Mouse (Mus musculus) CH12.LX (cell line): ENCODE data around the gene Atp1a1. TPM values are rescaled to one million over a fixed set of nuclear protein-coding genes. Genes with fewer than 3 reads are reported as not detected.

Experiments
- DNase-seq: peaks from one replicate; pipeline ENCODE4 v3.0.0-alpha.2; 2013; ENCODE audit errors: extremely low read depth
- H3K27ac ChIP-seq: 2 replicates; pipeline ENCODE4 v1.5.1; 2012; ENCODE audit warnings: low read depth, mild to moderate bottlenecking, control low read depth, moderate library complexity; ENCODE audit not compliant: insufficient read depth
- H3K27me3 ChIP-seq: replicated peaks from 2 replicates; pipeline ENCODE3; 2012; ENCODE audit warnings: inconsistent platforms
- H3K36me3 ChIP-seq, 2 experiments: replicated peaks in 1 of 2; 2 replicates each; pipeline versions ENCODE3 to v1.6.1; 2012; ENCODE audit warnings: inconsistent platforms in 1 of 2, low read length in 1 of 2, mild to moderate bottlenecking in 1 of 2, mixed read lengths in 1 of 2, moderate library complexity in 1 of 2; ENCODE audit not compliant: control insufficient read depth in 1 of 2, insufficient read depth in 1 of 2
- H3K4me1 ChIP-seq, 2 experiments: 2 replicates each; pipeline ENCODE4 v1.6.1; 2012; ENCODE audit warnings: inconsistent platforms in 1 of 2, moderate library complexity in 1 of 2; ENCODE audit not compliant: insufficient read depth in 2 of 2, control insufficient read depth in 1 of 2
- H3K4me2 ChIP-seq: 2 replicates; pipeline ENCODE4 v1.6.1; 2012; ENCODE audit warnings: low read depth, mild to moderate bottlenecking, control low read depth; ENCODE audit not compliant: poor library complexity, insufficient read depth, severe bottlenecking
- H3K4me3 ChIP-seq, 3 experiments: fragments of 150-350 bp in 1 of 3; sonication (generic) in 1 of 3; replicated peaks in 1 of 3; 2 replicates each; pipeline versions ENCODE3 to v1.5.1; 2011 to 2012; ENCODE audit warnings: low read depth in 2 of 3, low read length in 2 of 3, mild to moderate bottlenecking in 2 of 3, moderate library complexity in 2 of 3, control low read depth in 1 of 3, improper control_type of control experiment in 1 of 3, inconsistent platforms in 1 of 3, mixed read lengths in 1 of 3; ENCODE audit not compliant: poor library complexity in 1 of 3
- H3K79me2 ChIP-seq: replicated peaks from 2 replicates; pipeline ENCODE4 v1.6.1; 2012; ENCODE audit warnings: mild to moderate bottlenecking, moderate library complexity; ENCODE audit not compliant: control insufficient read depth, poor library complexity, insufficient read depth, severe bottlenecking; ENCODE audit errors: extremely low read depth
- H3K9ac ChIP-seq: 2 replicates; pipeline ENCODE4 v1.6.1; 2012; ENCODE audit warnings: low read depth, mild to moderate bottlenecking, control low read depth, moderate library complexity; ENCODE audit not compliant: insufficient read depth
- H3K9me3 ChIP-seq: replicated peaks from 2 replicates; pipeline ENCODE3; 2012; ENCODE audit warnings: low read length, inconsistent platforms, mixed read lengths
- BHLHE40 ChIP-seq: IDR thresholded peaks from 2 replicates; pipeline ENCODE4 v1.6.1; 2011; ENCODE audit warnings: mild to moderate bottlenecking, low read depth, low read length, improper control_type of control experiment
- CHD1 ChIP-seq: IDR thresholded peaks from 2 replicates; pipeline ENCODE4 v1.6.1; 2012; ENCODE audit warnings: low read depth, low read length, improper control_type of control experiment, inconsistent platforms
- CTCF ChIP-seq, 2 experiments: IDR thresholded peaks in 1 of 2; conservative IDR thresholded peaks in 1 of 2; 2 replicates each; pipeline ENCODE4 v1.5.1; 2011 to 2012; ENCODE audit warnings: low read depth in 2 of 2, low read length in 2 of 2, improper control_type of control experiment in 1 of 2, inconsistent platforms in 1 of 2, mild to moderate bottlenecking in 1 of 2, moderate library complexity in 1 of 2
- ELF1 ChIP-seq: IDR thresholded peaks from 2 replicates; pipeline ENCODE4 v1.6.1; 2014; ENCODE audit warnings: low read depth, mild to moderate bottlenecking, inconsistent platforms, low read length, improper control_type of control experiment
- EP300 ChIP-seq: IDR thresholded peaks from 2 replicates; pipeline ENCODE4 v1.6.1; 2011; ENCODE audit warnings: low read length, improper control_type of control experiment
- ETS1 ChIP-seq: conservative IDR thresholded peaks from 2 replicates; pipeline ENCODE4 v1.6.1; 2012; ENCODE audit warnings: low read depth, mild to moderate bottlenecking, inconsistent platforms, low read length, improper control_type of control experiment, moderate library complexity
- GABPA ChIP-seq: IDR thresholded peaks from 2 replicates; pipeline ENCODE4 v1.6.1; 2012; ENCODE audit warnings: low read depth, low read length, improper control_type of control experiment, inconsistent platforms; ENCODE audit not compliant: insufficient replicate concordance
- HCFC1 ChIP-seq: IDR thresholded peaks from 2 replicates; pipeline ENCODE4 v1.6.1; 2012; ENCODE audit warnings: low read depth, mild to moderate bottlenecking, inconsistent platforms, low read length, improper control_type of control experiment
- JUN ChIP-seq: IDR thresholded peaks from 2 replicates; pipeline ENCODE4 v1.6.1; 2011; ENCODE audit warnings: low read depth, mild to moderate bottlenecking, low read length, improper control_type of control experiment, moderate library complexity; ENCODE audit not compliant: insufficient read depth
- JUND ChIP-seq: conservative IDR thresholded peaks from 2 replicates; pipeline ENCODE4 v1.6.1; 2011; ENCODE audit warnings: low read depth, low read length, improper control_type of control experiment
- MAFK ChIP-seq: IDR thresholded peaks from 2 replicates; pipeline ENCODE4 v1.6.1; 2011; ENCODE audit warnings: low read length, improper control_type of control experiment; ENCODE audit not compliant: insufficient replicate concordance
- MAX ChIP-seq: IDR thresholded peaks from 2 replicates; pipeline ENCODE4 v1.6.1; 2011; ENCODE audit warnings: low read length, improper control_type of control experiment
- MAZ ChIP-seq: IDR thresholded peaks from 2 replicates; pipeline ENCODE4 v1.6.1; 2012; ENCODE audit warnings: low read depth, mild to moderate bottlenecking, inconsistent platforms, low read length, improper control_type of control experiment, moderate library complexity
- MEF2A ChIP-seq: IDR thresholded peaks from 2 replicates; pipeline ENCODE4 v1.6.1; 2014; ENCODE audit warnings: low read depth, mild to moderate bottlenecking, inconsistent platforms, low read length, improper control_type of control experiment, borderline replicate concordance
- MXI1 ChIP-seq: IDR thresholded peaks from 2 replicates; pipeline ENCODE4 v1.6.1; 2011; ENCODE audit warnings: mild to moderate bottlenecking, low read depth, low read length, improper control_type of control experiment
- NELFE ChIP-seq: IDR thresholded peaks from 2 replicates; pipeline ENCODE4 v1.6.1; 2011; ENCODE audit warnings: low read depth, low read length, improper control_type of control experiment
- PAX5 ChIP-seq: IDR thresholded peaks from 2 replicates; pipeline ENCODE4 v1.6.1; 2012; ENCODE audit warnings: low read length, inconsistent platforms, mixed read lengths
- POLR2A ChIP-seq: IDR thresholded peaks from 2 replicates; pipeline ENCODE4 v1.6.1; 2011; ENCODE audit warnings: low read depth, mild to moderate bottlenecking, improper control_type of control experiment, low read length
- SIN3A ChIP-seq: IDR thresholded peaks from 2 replicates; pipeline ENCODE4 v1.6.1; 2012; ENCODE audit warnings: low read length, improper control_type of control experiment, inconsistent platforms
- SMC3 ChIP-seq: IDR thresholded peaks from 2 replicates; pipeline ENCODE4 v1.6.1; 2011; ENCODE audit warnings: low read depth, low read length, improper control_type of control experiment
- TBP ChIP-seq: conservative IDR thresholded peaks from 2 replicates; pipeline ENCODE4 v1.6.1; 2011; ENCODE audit warnings: low read depth, low read length, improper control_type of control experiment
- TCF12 ChIP-seq: IDR thresholded peaks from 2 replicates; pipeline ENCODE4 v1.6.1; 2014; ENCODE audit warnings: low read depth, mild to moderate bottlenecking, inconsistent platforms, low read length, improper control_type of control experiment
- USF2 ChIP-seq: conservative IDR thresholded peaks from 2 replicates; pipeline ENCODE4 v1.6.1; 2011; ENCODE audit warnings: low read depth, low read length, improper control_type of control experiment
- ZC3H11A ChIP-seq: IDR thresholded peaks from 2 replicates; pipeline ENCODE4 v1.6.1; 2012; ENCODE audit warnings: low read depth, mild to moderate bottlenecking, inconsistent platforms, low read length, improper control_type of control experiment
- ZKSCAN1 ChIP-seq: IDR thresholded peaks from 2 replicates; pipeline ENCODE4 v1.6.1; 2012; ENCODE audit warnings: low read depth, inconsistent platforms, low read length, improper control_type of control experiment, borderline replicate concordance
- ZMIZ1 ChIP-seq: IDR thresholded peaks from 2 replicates; pipeline ENCODE4 v1.6.1; 2012; ENCODE audit warnings: low read depth, mild to moderate bottlenecking, inconsistent platforms, low read length, improper control_type of control experiment
- dilution Hi-C: fragments of 300-500 bp; cut with MboI; formaldehyde crosslinking; loops from 2 replicates; pipeline ENCODE4 v1.14.3; 2020; ENCODE audit warnings: low sequenced_read_pairs; ENCODE audit not compliant: extremely low pct_unique_long_range_greater_than_20kb, extremely low pct_ligation_motif_present
- in situ Hi-C: fragments of 300-500 bp; cut with MboI; formaldehyde crosslinking; loops from 3 replicates; pipeline ENCODE4 v1.14.3; 2019; ENCODE audit warnings: low sequenced_read_pairs, low pct_ligation_motif_present, low pct_unique_long_range_greater_than_20kb, mixed read lengths
- polyA plus RNA-seq: library from polyadenylated mRNA; unstranded; fragments of >175 nt; gene quantifications from 2 replicates; pipeline ENCODE4 v1.2.1, GENCODE M21; 2012; ENCODE audit warnings: low read depth; ENCODE audit not compliant: insufficient read length
- total RNA-seq, 2 experiments: library from RNA; depleted of rRNA; stranded (reverse); fragments of 300-350 nt in 1 of 2; fragments of >200 nt in 1 of 2; gene quantifications; 2 replicates each; pipeline ENCODE4 v1.2.3; 2012 to 2014

Atp1a1 gene
- total and polyA plus RNA-seq, 3 experiments, result 215 to 337 (median 219) TPM

GRCm38 (mm10) chr3:101595866-101596630 lies 8.4 kb downstream of the Atp1a1 start:
- no peak for DNase-seq
- Histone ChIP-seq H3K4me3 (no peak overlapping the region), H3K27me3 (no peaks in the 10 kb centered on the region), H3K27ac (no peak overlapping the region), H3K4me1 (peaks cover 31 to 98% of the 10 kb centered on the region in 2 experiments), H3K9ac (no peak overlapping the region), H3K4me2 (no peak overlapping the region), H3K79me2 (peaks cover 50% of the 10 kb centered on the region), H3K36me3 (peaks cover 37 to 54% of the 10 kb centered on the region in 2 experiments), H3K9me3 (no peaks in the 10 kb centered on the region)
- in situ Hi-C loops, result loop anchor here (10.0 kb wide), 1 partner anchor 209 kb away; no protein-coding TSS in a partner anchor
- dilution Hi-C loops, result no loop called here
- TF ChIP-seq NELFE, result no peak
- no peak for TF ChIP-seq EP300
- no peak for TF ChIP-seq SMC3
- TF ChIP-seq TCF12, result no peak
- no peak for TF ChIP-seq CTCF (conservative IDR thresholded peaks at IDR 0.05 in 1 of 2, IDR thresholded peaks at IDR 0.05 in 1 of 2; ENCODE audit: low read depth in 2 of 2, low read length in 2 of 2)
- no peak for TF ChIP-seq POLR2A
- no peak for TF ChIP-seq BHLHE40
- no peak for TF ChIP-seq MXI1
- TF ChIP-seq MAFK, result no peak
- TF ChIP-seq MAX, result no peak
- TF ChIP-seq MEF2A, result no peak
- TF ChIP-seq ZC3H11A, result no peak
- no peak for TF ChIP-seq TBP
- no peak for TF ChIP-seq ZKSCAN1

DNA sequence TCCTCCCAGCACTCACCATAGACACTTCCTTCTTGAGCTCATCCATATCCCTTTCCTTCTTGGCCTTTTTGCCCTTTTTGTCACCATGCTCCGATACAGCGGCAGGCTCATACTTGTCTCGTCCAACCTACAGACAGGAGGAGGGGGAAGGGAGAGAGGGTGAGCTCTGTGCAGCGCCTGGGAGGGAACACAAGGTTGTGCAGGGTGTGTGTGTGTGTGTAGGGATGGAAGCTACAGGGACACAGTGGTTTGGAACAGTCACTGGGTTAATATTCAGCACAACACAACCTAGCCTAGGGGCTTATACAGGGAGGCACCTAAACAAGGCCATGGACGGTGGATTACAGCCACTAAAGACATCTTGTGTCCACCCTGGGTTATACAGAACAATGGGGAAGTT lies 9.5 kb downstream of the Atp1a1 start:
- no peak overlapping the region for H3K27ac ChIP-seq

More for the DNA sequence above, 9.5 kb downstream of the Atp1a1 start:
- DNase-seq, result no peak
- Histone ChIP-seq H3K4me2 (no peak overlapping the region), H3K9ac (no peak overlapping the region), H3K79me2 (peaks cover 40% of the 10 kb centered on the region), H3K27me3 (no peaks in the 10 kb centered on the region), H3K36me3 (peaks cover 47 to 65% of the 10 kb centered on the region in 2 experiments), H3K4me3 (no peak overlapping the region), H3K9me3 (no peaks in the 10 kb centered on the region), H3K4me1 (peaks cover 30 to 98% of the 10 kb centered on the region in 2 experiments)
- dilution Hi-C loops, result no loop called here
- TF ChIP-seq POLR2A (no peak), TCF12 (no peak), ELF1 (no peak), JUND (no peak), MEF2A (no peak), GABPA (no peak), MAZ (no peak), ETS1 (no peak), ZMIZ1 (no peak), HCFC1 (no peak), PAX5 (no peak), TBP (no peak), CTCF (conservative IDR thresholded peaks at IDR 0.05 in 1 of 2, IDR thresholded peaks at IDR 0.05 in 1 of 2; ENCODE audit: low read depth in 2 of 2, low read length in 2 of 2) (no peak), JUN (no peak), CHD1 (no peak), SIN3A (no peak), MAX (no peak), USF2 (no peak)
- in situ Hi-C loops, result loop anchor here (10.0 kb wide), 1 partner anchor 210 kb away; no protein-coding TSS in a partner anchor
